Mouse (Mus musculus) splenic B cell, adult 2 months (primary cell): Measurements from ENCODE around the gene Lpp.

Experiments used
- DNase-seq: peaks from one replicate; pipeline ENCODE4 v3.0.0-alpha.2; 2011; ENCODE audit warnings: low read depth, low spot score
- H3K27me3 ChIP-seq: 2 replicates; pipeline ENCODE4 v1.6.1; 2012; ENCODE audit warnings: mild to moderate bottlenecking, low read length, moderate library complexity, mixed read lengths; ENCODE audit not compliant: control insufficient read depth, poor library complexity, insufficient read depth, severe bottlenecking
- H3K36me3 ChIP-seq: 2 replicates; pipeline ENCODE4 v1.6.1; 2012; ENCODE audit warnings: mild to moderate bottlenecking, low read length, moderate library complexity, mixed read lengths; ENCODE audit not compliant: control insufficient read depth, poor library complexity, insufficient read depth, severe bottlenecking

The Lpp gene

DNA sequence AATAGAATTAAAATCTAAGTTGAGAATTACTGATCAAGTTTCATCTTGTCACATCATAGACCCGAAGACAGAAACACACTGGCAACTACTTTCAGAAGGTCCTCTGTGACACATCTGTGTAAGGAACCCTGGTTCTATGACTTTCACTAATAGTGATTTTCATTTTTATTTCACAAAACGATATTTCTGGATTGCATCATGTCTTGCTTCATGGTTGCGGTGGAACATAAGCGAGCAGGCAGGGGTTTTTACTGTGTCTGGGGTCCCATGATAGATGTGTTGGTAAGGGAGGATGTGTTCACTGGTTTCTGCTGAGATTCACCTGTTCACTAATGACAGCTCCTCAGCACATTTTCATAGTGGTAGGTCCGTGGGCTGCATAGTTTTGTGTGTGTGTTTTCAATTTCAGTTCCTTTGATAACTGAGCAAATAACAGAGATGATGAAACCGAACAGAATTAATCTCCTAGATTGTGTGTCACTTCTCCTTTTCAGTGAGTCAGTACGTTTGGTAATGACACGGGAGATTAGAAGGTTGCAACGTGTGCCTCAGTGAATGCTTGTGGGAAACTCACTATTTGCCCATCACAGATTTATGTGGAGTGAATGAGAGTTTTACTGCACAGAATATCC lies 466.3 kb downstream of the Lpp start:
- Histone ChIP-seq H3K36me3 (no peaks in the 10 kb centered on the region), H3K27me3 (no peaks in the 10 kb centered on the region)
- DNase-seq: peak; percentile 58

GRCm38 (mm10) chr16:24860445-24860844 lies 467.1 kb downstream of the Lpp start:
- DNase-seq: peak; percentile 79
- Histone ChIP-seq H3K27me3 (no peaks in the 10 kb centered on the region), H3K36me3 (no peaks in the 10 kb centered on the region)

- no peak for DNase-seq
- Histone ChIP-seq H3K27me3 (no peaks in the 10 kb centered on the region), H3K36me3 (no peaks in the 10 kb centered on the region)
Observed at GRCm38 (mm10) chr16:24861374-24861773, 468.1 kb downstream of the Lpp start.

DNA sequence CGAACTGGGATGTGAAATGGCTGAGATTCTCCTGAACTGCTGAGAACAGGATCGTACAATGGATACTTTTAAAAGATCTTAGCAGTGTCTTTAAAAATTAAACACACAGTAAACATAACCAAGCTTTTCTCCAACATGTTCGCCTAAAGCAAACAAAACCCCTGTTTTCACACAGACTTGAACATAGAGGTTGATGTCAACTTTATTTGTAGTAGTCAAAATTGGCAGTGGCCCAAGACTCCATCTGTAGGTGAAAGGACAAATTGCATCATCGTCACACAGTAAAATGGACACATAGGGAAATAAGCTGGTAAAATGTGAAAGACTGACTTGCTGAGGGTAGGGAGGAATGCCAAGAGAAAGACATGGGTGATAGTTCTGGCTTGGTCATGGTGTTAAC lies 480.9 kb downstream of the Lpp start:
- peak; percentile 81 for DNase-seq
- Histone ChIP-seq H3K27me3 (no peaks in the 10 kb centered on the region), H3K36me3 (no peaks in the 10 kb centered on the region)

GRCm38 (mm10) chr16:24875661-24876060 lies 482.4 kb downstream of the Lpp start:
- no peaks in the 10 kb centered on the region for H3K27me3 ChIP-seq
- DNase-seq: no peak
- H3K36me3 ChIP-seq: no peaks in the 10 kb centered on the region

- no peaks in the 10 kb centered on the region for H3K36me3 ChIP-seq
- no peak for DNase-seq
- H3K27me3 ChIP-seq: no peaks in the 10 kb centered on the region
Observed at GRCm38 (mm10) chr16:24878977-24879376, 485.7 kb downstream of the Lpp start.

DNA sequence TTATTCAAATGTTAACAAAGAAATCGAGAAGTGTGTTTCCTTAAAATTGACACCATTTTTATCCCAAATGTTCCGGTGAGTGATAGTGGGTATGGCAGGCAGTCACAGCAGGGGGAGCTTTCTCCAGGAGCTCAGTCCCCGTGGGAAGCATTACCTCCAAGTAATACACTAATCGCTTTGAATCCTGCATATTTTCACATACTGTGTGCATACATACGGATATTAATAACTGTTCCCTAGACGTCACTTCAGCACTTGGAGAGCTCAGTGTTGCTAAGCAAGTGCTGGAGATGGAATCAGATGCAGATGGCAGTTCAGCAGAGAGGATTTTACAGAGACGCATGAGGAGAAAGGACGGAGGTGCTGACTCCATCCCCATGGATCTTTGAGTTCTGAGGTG lies 487.4 kb downstream of the Lpp start:
- no peak for DNase-seq
- Histone ChIP-seq H3K27me3 (no peaks in the 10 kb centered on the region), H3K36me3 (no peaks in the 10 kb centered on the region)

DNA sequence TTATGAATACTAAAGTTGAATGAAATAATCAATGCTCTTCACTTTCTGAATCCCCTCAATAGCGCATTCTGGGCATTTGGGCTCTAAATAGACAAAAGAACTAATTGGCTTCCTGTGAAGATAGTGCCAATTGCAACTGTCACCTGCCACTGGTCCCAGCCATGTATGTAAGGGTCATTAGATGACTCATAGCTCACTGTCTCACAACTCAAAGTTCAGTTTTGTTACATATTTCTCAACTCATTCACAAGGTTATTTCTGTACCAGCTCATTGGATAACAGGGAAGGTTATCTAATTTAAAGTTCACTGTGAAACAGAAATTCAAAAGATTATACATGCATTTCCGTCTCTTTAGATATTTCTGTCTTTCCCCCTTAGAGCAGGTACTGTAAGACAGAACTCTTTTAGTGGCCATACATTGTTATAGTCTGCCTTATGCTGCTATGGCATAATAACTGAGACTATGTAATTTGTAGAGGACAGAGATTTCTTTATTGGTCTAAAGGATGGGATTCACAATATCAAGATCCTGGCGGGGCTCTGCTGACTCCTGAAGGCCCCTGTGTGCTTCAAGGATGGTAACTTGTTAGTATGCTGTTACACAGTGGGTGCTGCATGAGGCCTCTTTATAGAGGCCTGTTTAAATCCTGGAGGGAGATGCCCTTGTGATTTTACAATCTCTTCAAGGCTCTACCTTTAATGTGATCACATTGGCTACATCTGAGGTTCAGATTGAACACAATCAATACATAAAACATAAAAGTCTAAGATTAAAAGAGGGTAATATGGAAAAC lies 488.9 kb downstream of the Lpp start:
- Histone ChIP-seq H3K36me3 (no peaks in the 10 kb centered on the region), H3K27me3 (no peaks in the 10 kb centered on the region)
- DNase-seq: no peak

GRCm38 (mm10) chr16:24884017-24884416 lies 490.7 kb downstream of the Lpp start:
- DNase-seq: peak; percentile 23
- Histone ChIP-seq H3K36me3 (no peaks in the 10 kb centered on the region), H3K27me3 (no peaks in the 10 kb centered on the region)

DNA sequence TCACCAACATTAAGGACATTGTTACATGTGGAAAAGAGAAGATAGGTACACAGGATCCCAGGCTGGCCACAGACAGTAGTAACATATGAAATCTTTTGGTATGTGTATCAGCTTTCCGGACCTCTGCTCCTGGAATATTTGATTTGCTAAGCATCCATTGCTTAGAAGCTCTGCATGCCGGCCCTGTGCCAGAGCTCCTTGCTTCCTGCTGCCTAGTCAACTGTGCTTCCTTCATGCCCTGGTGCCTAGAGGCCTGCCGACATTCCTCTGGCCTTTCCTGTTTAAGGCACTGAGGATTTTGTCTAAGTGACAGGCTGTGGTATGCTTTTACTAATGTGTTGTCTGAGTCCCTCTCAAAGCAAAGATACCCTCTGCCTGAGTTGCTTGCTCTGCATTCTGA lies 493.0 kb downstream of the Lpp start:
- DNase-seq: no peak
- Histone ChIP-seq H3K36me3 (0 out of 2 replicates have a peak, but pooled peaks cover 2% of the 10 kb centered on the region), H3K27me3 (no peaks in the 10 kb centered on the region)

DNA sequence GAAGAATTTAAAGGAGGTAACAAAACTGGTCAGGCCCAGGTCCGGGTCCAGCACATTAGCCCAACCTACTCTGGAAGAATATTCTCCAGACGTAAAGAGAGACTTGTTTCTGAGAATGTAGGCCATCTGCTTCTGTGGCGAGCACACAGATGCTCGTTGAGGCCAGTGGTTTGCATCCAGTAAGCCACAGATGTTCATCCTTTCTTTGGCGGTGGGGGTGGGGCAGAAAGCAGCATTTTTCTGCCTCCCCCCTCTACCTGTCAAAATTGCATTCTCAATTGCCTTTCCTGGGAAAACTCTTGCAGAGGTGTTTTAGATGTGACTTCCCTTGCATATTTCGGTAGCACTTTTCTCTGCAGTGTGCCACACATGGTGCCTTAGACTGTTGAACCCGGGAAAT lies 493.6 kb downstream of the Lpp start:
- no peak for DNase-seq
- H3K27me3 ChIP-seq: no peaks in the 10 kb centered on the region
- 0 out of 2 replicates have a peak, but pooled peaks cover 2% of the 10 kb centered on the region for H3K36me3 ChIP-seq

DNA sequence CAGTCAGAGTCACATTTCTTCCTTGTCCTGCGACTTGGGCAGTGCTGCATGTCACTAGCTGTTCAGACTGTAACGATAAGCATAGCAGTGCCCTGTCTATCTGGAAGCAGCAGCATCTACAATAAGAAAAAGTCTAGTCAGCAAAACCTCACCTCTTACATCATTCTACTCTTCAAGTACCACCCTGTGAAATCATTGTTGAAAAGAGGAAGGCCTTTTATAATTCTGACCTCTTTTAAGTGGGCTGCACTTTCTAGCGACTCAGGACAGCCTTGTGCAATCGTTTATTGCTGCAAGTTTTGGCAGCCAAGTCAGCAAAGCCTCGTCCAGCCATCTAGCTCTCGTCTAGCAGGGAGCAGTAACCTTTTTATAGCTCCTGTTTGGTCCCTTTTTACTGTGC lies 498.1 kb downstream of the Lpp start:
- H3K36me3 ChIP-seq: 0 out of 2 replicates have a peak, but pooled peaks cover 2% of the 10 kb centered on the region
- no peak for DNase-seq
- H3K27me3 ChIP-seq: no peaks in the 10 kb centered on the region

DNA sequence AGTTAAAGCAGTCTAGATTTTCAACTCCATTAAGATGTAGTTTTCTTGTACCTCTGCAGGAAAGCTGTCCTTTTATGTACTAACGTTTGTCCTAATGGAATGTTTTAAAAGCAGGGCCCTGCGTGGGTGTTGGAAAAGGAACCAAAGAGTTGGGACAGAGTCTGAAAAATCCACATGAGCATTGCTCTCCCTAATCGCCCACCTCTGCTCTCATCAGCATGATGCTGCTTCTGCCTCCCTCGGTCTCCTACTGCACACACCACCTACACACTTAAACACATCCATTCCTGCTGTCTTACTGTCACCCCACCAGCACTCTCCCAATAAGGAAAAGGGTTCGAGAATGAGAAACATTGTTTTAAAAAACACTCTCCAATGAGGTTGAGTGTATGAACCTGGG lies 501.9 kb downstream of the Lpp start:
- DNase-seq: no peak
- Histone ChIP-seq H3K27me3 (no peaks in the 10 kb centered on the region), H3K36me3 (0 out of 2 replicates have a peak, but pooled peaks cover 2% of the 10 kb centered on the region)

- Histone ChIP-seq H3K36me3 (no peaks in the 10 kb centered on the region), H3K27me3 (no peaks in the 10 kb centered on the region)
- no peak for DNase-seq
Observed at GRCm38 (mm10) chr16:24897641-24898040, 504.3 kb downstream of the Lpp start.

DNA sequence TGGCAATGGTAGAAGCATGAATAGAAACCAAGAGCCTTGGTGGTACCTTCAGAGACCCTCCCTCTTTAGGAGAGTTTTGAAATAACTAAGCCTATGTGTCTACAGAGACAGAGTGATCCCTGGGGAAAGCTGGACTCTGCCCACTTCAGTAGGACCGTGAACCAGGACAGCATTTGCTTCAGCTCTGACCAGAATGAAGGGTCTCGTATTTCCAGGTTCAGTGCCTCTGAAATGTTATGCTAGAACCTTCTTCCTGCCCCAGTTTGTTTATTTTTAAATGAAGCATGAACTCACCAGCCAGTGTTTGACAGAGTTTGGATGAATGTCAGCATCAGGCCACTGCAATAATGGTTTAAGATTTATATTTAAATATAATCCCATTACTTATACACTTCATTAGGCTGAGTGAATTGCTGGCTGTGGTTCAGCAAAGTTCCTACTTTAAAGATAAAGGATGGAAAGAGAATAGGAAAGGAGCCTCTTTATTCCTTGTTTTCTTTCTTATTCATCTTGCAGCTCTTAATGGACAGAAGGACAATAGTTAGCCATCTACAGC lies 507.0 kb downstream of the Lpp start:
- DNase-seq: no peak
- Histone ChIP-seq H3K27me3 (no peaks in the 10 kb centered on the region), H3K36me3 (no peaks in the 10 kb centered on the region)
